In the genomic region with DNA sequence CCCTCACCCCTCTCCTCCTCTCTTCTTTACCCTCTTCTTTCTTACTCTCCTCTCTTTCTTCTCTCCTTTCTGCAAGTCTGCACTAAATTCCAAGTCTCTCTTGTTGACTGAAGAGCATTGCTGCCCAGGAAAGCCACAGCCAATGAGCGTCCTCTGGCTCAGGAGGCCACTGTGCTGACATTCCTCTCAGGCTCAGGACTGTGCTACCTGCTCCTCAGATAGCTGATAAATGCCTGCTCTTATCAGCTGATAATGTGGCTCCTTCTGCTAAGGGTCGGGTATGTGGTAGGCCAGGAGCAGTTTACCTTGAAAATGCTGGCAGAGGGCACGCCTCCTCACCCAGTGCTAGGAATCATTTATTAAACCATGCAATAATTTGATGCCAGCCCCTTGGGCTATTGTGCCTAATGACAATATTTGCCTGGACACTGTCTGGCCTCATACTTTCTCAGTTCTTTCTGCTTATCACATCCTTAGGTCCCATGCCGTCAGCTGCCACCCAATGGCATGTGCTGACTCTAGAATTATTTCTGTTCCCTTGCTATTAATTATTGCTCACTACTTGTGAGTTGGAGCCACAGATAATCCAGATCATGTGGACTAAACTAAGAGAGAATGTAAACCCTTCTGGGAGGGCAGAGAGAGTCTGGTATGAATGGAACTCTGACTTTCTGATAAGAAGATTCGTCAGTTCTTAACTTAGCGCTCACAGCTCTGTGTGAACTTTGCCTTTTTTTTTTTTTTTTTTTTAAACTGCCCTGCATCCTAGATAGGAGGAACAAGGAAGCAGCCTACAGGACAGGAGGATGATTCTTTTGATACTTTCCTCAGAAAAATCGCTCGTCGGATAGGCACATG, we compare ENCODE assay signal across 21 mouse cellular contexts. TPM values are rescaled to one million over a fixed set of nuclear protein-coding genes. Genes with fewer than 3 reads are reported as not detected.
A peak's percentile ranks its signal among the peaks of the same experiment; 100 is the strongest.
DNase-seq lines count a peak whose midpoint lies in the region; ATAC-seq and TF ChIP-seq lines count a peak whose summit lies in the region.
"Had no signal": no experiment of that assay in that cellular context is flagged by ENCODE, and none has a peak within 500 bp of the region (broad histone marks: within the 10 kb centered on the region; RNA-seq: fewer than 3 reads in every experiment).

No protein-coding gene starts in this region.

- intact Hi-C loops in heart, postnatal 10 days (cut with DNase I): no loop called here

- H3K36me3 ChIP-seq in lung, embryonic 14.5 days (ENCODE audit: insufficient read depth): no peaks in the 10 kb centered on the region
- H3K36me3 ChIP-seq in heart, embryonic 10.5 days: no peaks in the 10 kb centered on the region
- H3K36me3 ChIP-seq in stomach, embryonic 15.5 days: no peaks in the 10 kb centered on the region
- H3K36me3 ChIP-seq: embryonic facial prominence, embryonic 10.5 days; liver, embryonic 15.5 days; neural tube, embryonic 12.5 days had no signal

- DNase-seq in lung, embryonic 14.5 days: peak; percentile 29
- DNase-seq in lung, adult 18-20 months: no peak
- DNase-seq in heart, embryonic 10.5 days (ENCODE audit: low spot score): no peak
- DNase-seq in heart, postnatal 10 days: peak; percentile 31 to 48
- no peak for DNase-seq in left cerebral cortex, adult 18-20 months (ENCODE audit: low spot score in 2 of 2)
- DNase-seq in layer of hippocampus, postnatal 25 days (ENCODE audit: extremely low spot score in 1 of 2, low spot score in 1 of 2): no peak
- no peak for DNase-seq in embryo, embryonic 11 days
- DNase-seq: adrenal gland, adult 2 months; cerebellum, postnatal 14 days; spleen, adult 18-20 months; thymus, postnatal 36 days had no signal

- WGBS in lung, embryonic 14.5 days: 30% methylated on average over 9 of the region's 9 CpGs
- 14% methylated on average over 9 of the region's 9 CpGs for WGBS in heart, embryonic 10.5 days
- WGBS in stomach, embryonic 15.5 days: 47% methylated on average over 9 of the region's 9 CpGs

- no peaks in the 10 kb centered on the region for H3K27me3 ChIP-seq in lung, embryonic 14.5 days (ENCODE audit: insufficient read depth, low read length)
- H3K27me3 ChIP-seq in heart, embryonic 10.5 days (ENCODE audit: insufficient read depth, poor library complexity, severe bottlenecking): no peaks in the 10 kb centered on the region
- H3K27me3 ChIP-seq in stomach, embryonic 15.5 days (replicated peaks): no peaks in the 10 kb centered on the region
- H3K27me3 ChIP-seq: liver, embryonic 15.5 days; neural tube, embryonic 12.5 days had no signal

- peak; percentile 62; the same call in 1 of the 2 replicates for ATAC-seq in lung, embryonic 14.5 days (ENCODE audit: insufficient read depth)
- peak; percentile 47; the same call in 1 of the 2 replicates for ATAC-seq in stomach, embryonic 15.5 days (ENCODE audit: insufficient read depth, low FRiP score, low read depth)
- ATAC-seq: forebrain, embryonic 14.5 days; inflammation-experienced regulatory T-cells, adult 6 months had no signal

- no peak overlapping the region for H3K4me3 ChIP-seq in lung, embryonic 14.5 days (ENCODE audit: low read depth, low read length)
- H3K4me3 ChIP-seq in heart, embryonic 10.5 days: peak overlapping the region; percentile 24; the same call in 1 of the 2 replicates
- H3K4me3 ChIP-seq in stomach, embryonic 15.5 days (replicated peaks): no peak overlapping the region
- H3K4me3 ChIP-seq: embryonic facial prominence, embryonic 10.5 days; erythroblast, embryonic 14.5 days; liver, embryonic 15.5 days; neural tube, embryonic 12.5 days had no signal

- TF ChIP-seq CTCF in lung, embryonic 14.5 days (IDR thresholded peaks at IDR 0.05; ENCODE audit: low read depth): no peak

- no peak overlapping the region for H3K4me2 ChIP-seq in lung, embryonic 14.5 days
- no peak overlapping the region for H3K4me2 ChIP-seq in stomach, embryonic 15.5 days
- H3K4me2 ChIP-seq: liver, embryonic 15.5 days; neural tube, embryonic 12.5 days had no signal

- no peak overlapping the region for H3K9ac ChIP-seq in lung, embryonic 14.5 days
- no peak overlapping the region for H3K9ac ChIP-seq in stomach, embryonic 15.5 days
- H3K9ac ChIP-seq: liver, embryonic 15.5 days; neural tube, embryonic 12.5 days had no signal

- H3K4me1 ChIP-seq in lung, embryonic 14.5 days (ENCODE audit: insufficient read depth): no peaks in the 10 kb centered on the region
- peaks cover 29% of the 10 kb centered on the region for H3K4me1 ChIP-seq in heart, embryonic 10.5 days
- peaks cover 4% of the 10 kb centered on the region; the same call in 1 of the 2 replicates for H3K4me1 ChIP-seq in stomach, embryonic 15.5 days
- H3K4me1 ChIP-seq: liver, embryonic 15.5 days had no signal

- H3K27ac ChIP-seq in lung, embryonic 14.5 days (ENCODE audit: low read depth): peak overlapping the region; percentile 60
- H3K27ac ChIP-seq in heart, embryonic 10.5 days: peak overlapping the region; percentile 86
- H3K27ac ChIP-seq in stomach, embryonic 15.5 days: no peak overlapping the region
- H3K27ac ChIP-seq: embryonic facial prominence, embryonic 10.5 days; kidney, postnatal 0 days; liver, embryonic 15.5 days; neural tube, embryonic 12.5 days had no signal

- no peaks in the 10 kb centered on the region for H3K9me3 ChIP-seq in lung, embryonic 14.5 days (ENCODE audit: low read depth, low read length)
- H3K9me3 ChIP-seq in heart, embryonic 10.5 days: no peaks in the 10 kb centered on the region
- no peaks in the 10 kb centered on the region for H3K9me3 ChIP-seq in stomach, embryonic 15.5 days
- H3K9me3 ChIP-seq: embryonic facial prominence, embryonic 10.5 days; liver, embryonic 15.5 days; neural tube, embryonic 12.5 days had no signal

RNA-seq across cellular contexts. Expression of a gene that starts 19.6 kb away (rescaled TPM):
- 7.8 and 8.5 TPM in 2 replicates for polyA plus RNA-seq in lung, embryonic 14.5 days (2014; fragmentation: Nextera tagmentation; extraction: Ambion mirVana)
- polyA plus RNA-seq in heart, embryonic 10.5 days (2016; fragmentation: Nextera tagmentation; extraction: Ambion mirVana): 7.3 and 15.0 TPM in 2 replicates
- 1 to 10 TPM; 7.7 to 8.5 TPM for total RNA-seq in heart, postnatal 10 days (2021)
- 2.6 and 3.5 TPM in 2 replicates for polyA plus RNA-seq in stomach, embryonic 15.5 days (2015; fragmentation: Nextera tagmentation; extraction: Ambion mirVana)
- total RNA-seq in left cerebral cortex, adult 18-20 months (2021): 10 to 100 TPM; 30.0 to 36.2 TPM
- 10 to 100 TPM; 12.4 to 13.9 TPM for total RNA-seq in layer of hippocampus, postnatal 25 days (2021)
- total RNA-seq: megakaryocyte-erythroid progenitor cell, adult 5-6 weeks; MEL had no signal
- polyA plus RNA-seq: erythroblast, embryonic 14.5 days; inflammation-experienced regulatory T-cells, adult 6 months had no signal

Comparison
In these comparisons a context has a peak if more than half of its experiments do, and no peak if none do; other contexts are left out.
1. DNase-seq: peak in lung, embryonic 14.5 days (single experiment) and heart, postnatal 10 days (2 of 2); none in lung, adult 18-20 months (0 of 2), heart, embryonic 10.5 days (single experiment), left cerebral cortex, adult 18-20 months (0 of 2), layer of hippocampus, postnatal 25 days (0 of 2) and embryo, embryonic 11 days (single experiment).